Mouse (Mus musculus): ENCODE measurements around the gene 1700034I23Rik. TPM values are rescaled to one million over a fixed set of nuclear protein-coding genes. Genes with fewer than 3 reads are reported as not detected.
"Not testable (repeated sequence)": the region's sequence is repeated elsewhere in the genome, so short reads cannot be mapped to it uniquely, and the experiment has no call there.

Gene 1700034I23Rik
- 0.06 and 0.08 TPM in 2 replicates for polyA plus RNA-seq (2015; fragmentation: Nextera tagmentation; extraction: Ambion mirVana)

DNA sequence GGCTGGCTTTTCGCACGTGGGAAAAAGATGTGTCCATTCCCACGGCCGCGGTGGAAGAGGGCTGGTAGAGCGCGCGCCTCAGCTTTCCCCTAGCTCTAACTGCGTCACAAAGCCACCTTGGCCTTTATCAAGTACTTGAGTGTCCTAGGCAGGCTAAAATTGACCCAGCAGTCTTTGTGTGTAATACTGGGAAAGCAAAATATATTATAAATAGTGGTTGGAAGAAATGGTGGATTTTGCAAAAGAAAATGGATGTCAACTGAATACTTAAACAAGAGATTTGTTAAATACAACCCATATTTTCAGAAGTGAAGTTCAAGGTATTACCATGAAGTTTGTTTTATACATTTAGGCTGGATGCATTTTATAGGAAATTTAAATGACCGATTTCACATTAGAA lies at the start of gene 1700034I23Rik:
Gene 1700034I23Rik, minus strand, starts transcription at position 101 of the 400 bp plus-strand sequence.
- WGBS, result 99% methylated on average over 5 of the region's 10 CpGs
- H3K27me3 ChIP-seq (ENCODE audit: control insufficient read depth, insufficient read depth, low read length); H3K9ac ChIP-seq (ENCODE audit: low read length); H3K4me3 ChIP-seq (ENCODE audit: low read depth, low read length); H3K4me1 ChIP-seq (replicated peaks; ENCODE audit: control insufficient read depth, insufficient read depth); H3K9me3 ChIP-seq (ENCODE audit: control insufficient read depth, low read length); DNase-seq (ENCODE audit: low spot score); H3K27ac ChIP-seq (replicated peaks); H3K36me3 ChIP-seq (ENCODE audit: control insufficient read depth, insufficient read depth, low read length); ATAC-seq (ENCODE audit: low FRiP score, low TSS enrichment); H3K4me2 ChIP-seq (replicated peaks; ENCODE audit: low read depth): not testable (repeated sequence)

DNA sequence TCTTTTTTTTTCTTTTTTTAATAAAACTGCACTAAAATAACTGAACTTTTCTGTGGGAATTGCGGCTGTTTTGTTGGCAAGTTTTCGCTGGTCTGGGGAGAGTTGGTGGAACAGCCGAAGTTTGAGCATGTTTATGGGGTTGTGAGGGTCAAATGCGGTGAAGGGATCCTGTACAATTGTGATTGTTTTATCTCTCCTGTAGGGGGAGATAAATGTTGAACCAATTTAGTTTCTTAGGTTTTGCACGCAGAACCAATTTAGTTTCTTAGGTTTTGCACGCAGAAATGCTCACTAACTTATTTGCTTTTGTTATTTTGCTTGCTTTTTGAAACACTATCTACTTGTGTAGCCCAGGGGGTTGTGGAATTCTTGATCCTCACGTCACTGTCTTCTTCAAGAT lies 49.0 kb upstream of the 1700034I23Rik start:
- no peak for DNase-seq (ENCODE audit: low spot score)
- Histone ChIP-seq H3K27ac (replicated peaks) (no peak overlapping the region), H3K27me3 (ENCODE audit: control insufficient read depth, insufficient read depth, low read length) (no peaks in the 10 kb centered on the region), H3K9ac (ENCODE audit: low read length) (no peak overlapping the region), H3K36me3 (ENCODE audit: control insufficient read depth, insufficient read depth, low read length) (no peaks in the 10 kb centered on the region), H3K9me3 (ENCODE audit: control insufficient read depth, low read length) (no peaks in the 10 kb centered on the region), H3K4me1 (replicated peaks; ENCODE audit: control insufficient read depth, insufficient read depth) (no peaks in the 10 kb centered on the region), H3K4me3 (ENCODE audit: low read depth, low read length) (peak overlapping the region; percentile 80), H3K4me2 (replicated peaks; ENCODE audit: low read depth) (peak overlapping the region; percentile 95)
- TF ChIP-seq EP300 (optimal IDR thresholded peaks at IDR 0.05), result no peak
- TF ChIP-seq CTCF (IDR thresholded peaks at IDR 0.05; ENCODE audit: low read depth), result peak; percentile 58
- ATAC-seq (ENCODE audit: low FRiP score, low TSS enrichment), result no peak
- 13% methylated on average over 7 of the region's 7 CpGs for WGBS

DNA sequence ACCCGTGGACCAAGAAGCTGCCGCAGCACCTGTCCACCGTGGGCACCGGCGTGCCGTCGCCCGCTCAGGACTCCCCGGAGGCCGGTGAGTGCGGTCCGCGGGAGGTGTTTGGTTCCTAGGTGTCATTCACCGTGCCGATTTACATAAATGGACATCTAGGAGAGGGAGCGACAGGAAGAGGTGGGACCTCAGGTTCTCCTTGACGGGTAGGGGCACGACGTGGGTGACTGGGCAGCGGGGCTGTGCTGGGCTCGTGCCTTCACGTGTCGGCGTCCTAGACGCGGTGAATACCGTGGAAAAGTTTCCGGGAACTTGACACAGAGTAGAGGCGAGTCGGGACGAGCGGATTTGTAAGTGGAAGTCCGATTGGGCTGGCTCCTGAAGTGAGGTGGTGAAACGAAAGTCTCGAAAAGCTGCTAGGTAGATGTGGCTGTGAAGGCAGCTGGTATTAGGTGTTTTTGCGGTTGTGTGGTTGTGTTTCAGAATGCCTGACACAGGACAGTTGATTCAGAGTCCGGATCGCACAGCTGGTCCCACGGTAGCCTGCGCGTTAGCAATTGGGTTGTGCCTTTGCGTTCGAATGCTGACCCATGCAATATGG lies 48.4 kb upstream of the 1700034I23Rik start:
- Histone ChIP-seq H3K27ac (replicated peaks) (peak overlapping the region; percentile 93), H3K9me3 (ENCODE audit: control insufficient read depth, low read length) (no peaks in the 10 kb centered on the region), H3K27me3 (ENCODE audit: control insufficient read depth, insufficient read depth, low read length) (no peaks in the 10 kb centered on the region), H3K4me1 (replicated peaks; ENCODE audit: control insufficient read depth, insufficient read depth) (no peaks in the 10 kb centered on the region), H3K36me3 (ENCODE audit: control insufficient read depth, insufficient read depth, low read length) (no peaks in the 10 kb centered on the region), H3K4me3 (ENCODE audit: low read depth, low read length) (peak overlapping the region; percentile 80), H3K9ac (ENCODE audit: low read length) (peak overlapping the region; percentile 78), H3K4me2 (replicated peaks; ENCODE audit: low read depth) (peak overlapping the region; percentile 95)
- under 1% methylated on average over 43 of the region's 43 CpGs for WGBS
- ATAC-seq (ENCODE audit: low FRiP score, low TSS enrichment) (peak; percentile 17; the same call in 1 of the 2 replicates), DNase-seq (ENCODE audit: low spot score) (peak; percentile 68)
- TF ChIP-seq CTCF (IDR thresholded peaks at IDR 0.05; ENCODE audit: low read depth), result no peak
- no peak for TF ChIP-seq EP300 (optimal IDR thresholded peaks at IDR 0.05)

DNA sequence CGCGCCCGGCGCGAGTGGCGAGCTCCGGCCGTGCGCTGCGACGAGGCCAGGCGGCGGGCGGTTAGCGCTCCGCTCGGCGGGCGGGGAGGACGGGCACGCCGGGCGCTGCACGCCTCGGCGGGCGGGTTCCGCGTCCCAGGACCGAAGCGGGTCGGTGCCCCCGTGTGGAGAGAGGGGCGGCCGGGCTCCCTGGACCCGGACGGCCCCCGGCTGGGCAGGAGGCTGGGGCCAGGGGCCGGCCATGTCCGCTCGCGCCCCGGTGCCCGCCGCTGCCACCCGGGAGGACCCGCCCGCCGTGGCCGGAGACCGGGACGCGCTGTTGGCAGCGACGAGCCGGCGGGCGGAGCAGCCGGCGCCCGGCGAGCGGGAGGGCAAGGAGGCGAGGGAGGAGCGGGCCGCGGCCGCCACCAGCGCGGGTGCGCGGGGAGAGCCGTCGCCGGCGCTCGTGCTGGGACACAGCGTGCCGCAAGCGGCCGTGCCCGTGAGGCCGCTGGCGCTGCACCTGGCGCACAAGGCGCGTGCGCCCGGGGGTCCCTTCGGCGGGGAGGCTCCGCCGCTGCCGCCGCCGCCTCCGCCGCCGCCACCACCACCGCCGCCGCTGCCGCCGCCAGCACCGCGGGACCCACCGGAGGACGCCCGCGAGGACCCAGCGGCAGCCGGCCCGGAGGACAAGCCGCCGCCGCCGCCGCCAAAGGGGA lies 47.7 kb upstream of the 1700034I23Rik start:
- Histone ChIP-seq H3K4me1 (replicated peaks; ENCODE audit: control insufficient read depth, insufficient read depth) (no peaks in the 10 kb centered on the region), H3K9me3 (ENCODE audit: control insufficient read depth, low read length) (no peaks in the 10 kb centered on the region), H3K4me3 (ENCODE audit: low read depth, low read length) (peak overlapping the region; percentile 80), H3K27me3 (ENCODE audit: control insufficient read depth, insufficient read depth, low read length) (no peaks in the 10 kb centered on the region), H3K4me2 (replicated peaks; ENCODE audit: low read depth) (peak overlapping the region; percentile 95), H3K9ac (ENCODE audit: low read length) (peak overlapping the region; percentile 78), H3K27ac (replicated peaks) (peak overlapping the region; percentile 93), H3K36me3 (ENCODE audit: control insufficient read depth, insufficient read depth, low read length) (no peaks in the 10 kb centered on the region)
- peak; percentile 33 for ATAC-seq (ENCODE audit: low FRiP score, low TSS enrichment)
- DNase-seq (ENCODE audit: low spot score), result peak; percentile 59
- WGBS, result 0% methylated on average over 60 of the region's 118 CpGs
- TF ChIP-seq CTCF (IDR thresholded peaks at IDR 0.05; ENCODE audit: low read depth) (no peak), EP300 (optimal IDR thresholded peaks at IDR 0.05) (no peak)

DNA sequence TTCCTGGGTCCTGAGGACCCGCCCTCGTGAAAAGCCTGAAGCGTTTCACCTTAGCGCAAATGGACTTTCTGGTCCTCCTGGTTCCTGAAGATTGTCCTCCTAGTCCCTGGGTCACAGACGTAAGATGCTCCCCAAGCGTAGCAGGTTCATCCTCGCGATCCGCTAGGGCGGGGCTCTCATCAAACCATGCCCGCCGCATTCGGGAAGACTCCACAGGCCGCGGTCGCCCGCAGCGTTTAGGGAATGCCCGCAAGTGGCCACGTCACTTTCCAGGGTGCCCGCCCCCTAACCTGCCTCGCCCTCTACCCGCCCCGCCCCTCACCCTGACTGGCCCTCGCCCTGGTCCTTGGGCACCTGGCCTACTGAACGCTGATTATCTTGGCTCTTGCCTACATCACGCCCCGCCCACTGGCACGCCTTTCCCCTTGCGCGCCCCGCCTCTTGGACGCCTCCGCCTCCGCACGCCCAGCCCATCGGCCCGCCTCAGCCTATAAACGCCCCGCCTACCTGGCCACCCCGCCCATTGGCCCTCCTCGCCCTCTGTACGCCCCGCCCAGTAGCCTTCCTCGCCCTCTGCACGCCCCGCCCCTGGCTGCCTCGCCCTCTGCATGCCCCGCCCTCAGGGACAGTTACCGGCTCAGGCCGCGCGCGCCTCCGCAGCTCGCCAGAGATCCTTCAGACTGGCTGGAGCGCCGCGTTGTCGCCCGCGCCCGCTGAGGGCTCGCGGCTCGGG lies 47.0 kb upstream of the 1700034I23Rik start, which contains the start of gene Larp1b:
Gene Larp1b, plus strand, starts transcription at position 659 of the 733 bp plus-strand sequence.
- under 1% methylated on average over 64 of the region's 66 CpGs for whole genome bisulfite sequencing
- TF ChIP-seq EP300 (optimal IDR thresholded peaks at IDR 0.05) (no peak), CTCF (IDR thresholded peaks at IDR 0.05; ENCODE audit: low read depth) (0 out of 2 replicates have a peak, but pooled peaks have one; percentile 3)

More for the DNA sequence above, 47.0 kb upstream of the 1700034I23Rik start, which contains the start of gene Larp1b:
- Histone ChIP-seq H3K27ac (replicated peaks) (peak within 1 kb of the TSS; percentile 93), H3K4me2 (replicated peaks; ENCODE audit: low read depth) (peak within 1 kb of the TSS; percentile 95), H3K27me3 (ENCODE audit: control insufficient read depth, insufficient read depth, low read length) (no peaks in the 10 kb centered on the region), H3K4me3 (ENCODE audit: low read depth, low read length) (peak within 1 kb of the TSS; percentile 80), H3K4me1 (replicated peaks; ENCODE audit: control insufficient read depth, insufficient read depth) (no peaks in the 10 kb centered on the region), H3K9me3 (ENCODE audit: control insufficient read depth, low read length) (no peaks in the 10 kb centered on the region), H3K9ac (ENCODE audit: low read length) (peak within 1 kb of the TSS; percentile 78), H3K36me3 (ENCODE audit: control insufficient read depth, insufficient read depth, low read length) (no peaks in the 10 kb centered on the region)
- ATAC-seq (ENCODE audit: low FRiP score, low TSS enrichment) (peak; percentile 96), DNase-seq (ENCODE audit: low spot score) (peak; percentile 100)
